Mouse (Mus musculus): ENCODE results near the gene Papss2.

- no peak for TF ChIP-seq POLR2A (IDR thresholded peaks at IDR 0.05; ENCODE audit: borderline replicate concordance, extremely low read depth, insufficient read depth, insufficient read length, poor library complexity, severe bottlenecking)
- TF ChIP-seq CTCF (IDR thresholded peaks at IDR 0.05; ENCODE audit: borderline replicate concordance, extremely low read depth, insufficient read depth, insufficient read length), result no peak
Measured at GRCm38 (mm10) chr19:32606227-32606827, 10.7 kb downstream of the Papss2 start.

Measured in brain, embryonic 14.5 days (tissue).